Mouse (Mus musculus): ENCODE measurements around the gene D7Ertd443e.

DNA sequence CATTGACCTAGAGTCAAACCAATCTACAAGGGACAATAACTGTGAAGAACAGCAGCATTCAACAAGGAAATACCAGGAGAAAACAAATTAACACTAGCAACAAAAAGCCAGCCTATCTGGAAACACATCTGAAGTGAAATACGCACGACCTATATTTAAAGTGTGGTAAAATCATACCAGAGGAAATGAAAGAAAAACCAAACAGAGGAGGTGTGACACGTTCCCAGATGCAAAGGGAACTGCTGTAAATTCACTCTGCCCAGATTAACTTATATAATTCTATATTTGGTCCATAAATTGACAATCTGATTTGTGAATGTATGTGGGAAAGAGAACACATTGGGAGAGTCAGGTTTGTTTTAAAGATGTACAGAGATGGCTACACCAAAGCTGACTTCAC lies 2.7 kb downstream of the D7Ertd443e start:
- TF ChIP-seq CTCF (IDR thresholded peaks at IDR 0.05; ENCODE audit: borderline replicate concordance, insufficient read depth, low read length) (no peak), POLR2A (IDR thresholded peaks at IDR 0.05; ENCODE audit: low read depth, low read length) (no peak)
